23 mouse cellular contexts compared by ENCODE assay signal in the genomic region with DNA sequence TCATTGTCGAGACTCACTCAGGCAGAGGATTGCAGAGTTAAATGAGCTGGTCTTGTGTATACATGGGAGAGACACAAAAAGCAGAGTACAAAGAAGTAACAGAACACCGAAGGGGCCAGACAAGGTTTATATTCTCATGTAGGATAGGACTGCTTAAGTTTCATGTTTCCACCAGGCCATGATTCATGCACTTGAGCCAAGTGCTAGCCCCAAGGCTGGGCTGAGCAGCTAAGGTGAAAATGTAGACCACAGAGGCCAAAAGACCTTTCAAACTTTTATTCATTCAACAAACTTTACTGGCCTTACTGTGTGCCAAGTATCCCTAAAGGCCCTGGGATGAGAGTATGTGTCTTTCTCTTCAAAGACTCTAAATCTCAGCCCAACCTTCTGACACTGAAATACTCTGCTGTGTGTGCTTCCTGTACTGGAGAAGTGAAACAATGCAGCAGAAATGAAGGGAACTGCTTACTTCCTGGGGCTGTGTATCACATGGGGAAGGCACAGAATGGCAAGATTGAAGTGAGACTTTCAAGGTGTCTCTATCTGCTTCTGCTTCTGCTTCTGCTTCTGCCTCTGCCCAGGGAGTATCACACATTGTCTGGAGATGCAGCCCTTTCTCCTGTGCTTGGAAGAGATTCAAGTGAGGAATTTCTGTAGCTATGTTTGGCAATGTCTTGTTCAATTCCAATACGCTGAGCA.
A peak's percentile ranks its signal among the peaks of the same experiment; 100 is the strongest.
DNase-seq lines count a peak whose midpoint lies in the region; ATAC-seq and TF ChIP-seq lines count a peak whose summit lies in the region.
"Had no signal": no experiment of that assay in that cellular context is flagged by ENCODE, and none has a peak within 500 bp of the region (broad histone marks: within the 10 kb centered on the region; RNA-seq: fewer than 3 reads in every experiment).

No protein-coding gene starts in this region.

- TF ChIP-seq RAD21 in CH12.LX (IDR thresholded peaks at IDR 0.05; ENCODE audit: low read depth, low read length) = no peak

- no peaks in the 10 kb centered on the region for H3K9me3 ChIP-seq in CH12.LX (replicated peaks; ENCODE audit: low read length)
- H3K9me3 ChIP-seq: embryonic facial prominence, embryonic 12.5 days; forebrain, embryonic 12.5 days; hindbrain, embryonic 12.5 days; neural tube, embryonic 12.5 days had no signal

- DNase-seq in layer of hippocampus, adult 9-10 months (ENCODE audit: low spot score) = peak; percentile 25
- no peak for DNase-seq in layer of hippocampus, adult 11-12 months (ENCODE audit: low spot score)
- peak; percentile 9 for DNase-seq in CH12.LX (ENCODE audit: extremely low read depth)
- DNase-seq in cerebellum, postnatal 4 days (ENCODE audit: low spot score in 2 of 2) = no peak
- no peak for DNase-seq in urinary bladder, adult 18-20 months (ENCODE audit: low spot score in 2 of 2)
- DNase-seq: adrenal gland, postnatal 36 days; cerebellum, adult 11-12 months; cerebellum, postnatal 10 days; liver; midbrain, embryonic 14.5 days; right cerebral cortex, postnatal 14 days; spleen, adult 18-20 months had no signal

- H3K9ac ChIP-seq in CH12.LX (ENCODE audit: insufficient read depth, low read depth) = no peak overlapping the region
- H3K9ac ChIP-seq: embryonic facial prominence, embryonic 12.5 days; forebrain, embryonic 12.5 days; hindbrain, embryonic 12.5 days; neural tube, embryonic 12.5 days had no signal

- H3K27ac ChIP-seq in CH12.LX (ENCODE audit: insufficient read depth, low read depth) = no peak overlapping the region
- 0 out of 2 replicates have a peak overlapping the region, but pooled peaks have one; percentile 11 for H3K27ac ChIP-seq in bone marrow macrophage, adult 2 months (ENCODE audit: insufficient read depth, low read depth, low read length)
- H3K27ac ChIP-seq: embryonic facial prominence, embryonic 12.5 days; forebrain, embryonic 12.5 days; hindbrain, embryonic 12.5 days; left cerebral cortex, adult 2 months; neural tube, embryonic 12.5 days had no signal

- dilution Hi-C loops in CH12.LX (cut with MboI; ENCODE audit: extremely low pct_ligation_motif_present, extremely low pct_unique_long_range_greater_than_20kb, low sequenced_read_pairs) = no loop called here

- no peak overlapping the region for H3K4me2 ChIP-seq in CH12.LX (ENCODE audit: insufficient read depth, low read depth, poor library complexity, severe bottlenecking)
- H3K4me2 ChIP-seq: embryonic facial prominence, embryonic 12.5 days; forebrain, embryonic 12.5 days; heart, embryonic 11.5 days; hindbrain, embryonic 12.5 days; neural tube, embryonic 12.5 days had no signal

- H3K36me3 ChIP-seq in CH12.LX (replicated peaks in 1 of 2; ENCODE audit: control insufficient read depth in 1 of 2, insufficient read depth in 1 of 2, low read length in 1 of 2) = no peaks in the 10 kb centered on the region
- H3K36me3 ChIP-seq: embryonic facial prominence, embryonic 12.5 days; forebrain, embryonic 12.5 days; hindbrain, embryonic 12.5 days; neural tube, embryonic 12.5 days had no signal

- no peaks in the 10 kb centered on the region for H3K79me2 ChIP-seq in CH12.LX (replicated peaks; ENCODE audit: control insufficient read depth, extremely low read depth, insufficient read depth, poor library complexity, severe bottlenecking)

- TF ChIP-seq EP300 in CH12.LX (IDR thresholded peaks at IDR 0.05; ENCODE audit: low read length) = no peak

- H3K4me3 ChIP-seq in CH12.LX (replicated peaks in 1 of 3; ENCODE audit: low read depth in 2 of 3, low read length in 2 of 3, poor library complexity in 1 of 3) = no peak overlapping the region
- H3K4me3 ChIP-seq in bone marrow macrophage, adult 2 months (ENCODE audit: insufficient read depth, low read length) = no peak overlapping the region
- H3K4me3 ChIP-seq: embryonic facial prominence, embryonic 12.5 days; forebrain, embryonic 12.5 days; hindbrain, embryonic 12.5 days; left cerebral cortex, adult 2 months; neural tube, embryonic 12.5 days had no signal

- no peaks in the 10 kb centered on the region for H3K27me3 ChIP-seq in CH12.LX (replicated peaks)
- H3K27me3 ChIP-seq: embryonic facial prominence, embryonic 12.5 days; forebrain, embryonic 12.5 days; hindbrain, embryonic 12.5 days; neural tube, embryonic 12.5 days; Patski had no signal

- H3K4me1 ChIP-seq in CH12.LX (ENCODE audit: control insufficient read depth in 1 of 2, insufficient read depth in 2 of 2) = peaks cover 0 to 8% of the 10 kb centered on the region in 2 experiments; a peak in 2 of 4 replicates
- H3K4me1 ChIP-seq in bone marrow macrophage, adult 2 months (ENCODE audit: control insufficient read depth, insufficient read depth, low read length) = peaks cover 5% of the 10 kb centered on the region
- H3K4me1 ChIP-seq: embryonic facial prominence, embryonic 12.5 days; forebrain, embryonic 12.5 days; hindbrain, embryonic 12.5 days; neural tube, embryonic 12.5 days had no signal

- no peak for TF ChIP-seq POLR2A in CH12.LX (IDR thresholded peaks at IDR 0.05; ENCODE audit: low read depth, low read length)
- no peak for TF ChIP-seq POLR2A in bone marrow macrophage, adult 2 months (IDR thresholded peaks at IDR 0.05; ENCODE audit: borderline replicate concordance, low read depth, low read length)

- in situ Hi-C loops in CH12.LX (cut with MboI; ENCODE audit: low pct_ligation_motif_present, low pct_unique_long_range_greater_than_20kb, low sequenced_read_pairs) = no loop called here

- TF ChIP-seq CTCF in CH12.LX (conservative IDR thresholded peaks at IDR 0.05 in 1 of 2, IDR thresholded peaks at IDR 0.05 in 1 of 2; ENCODE audit: low read depth in 2 of 2, low read length in 2 of 2) = no peak
- no peak for TF ChIP-seq CTCF in bone marrow macrophage, adult 2 months (IDR thresholded peaks at IDR 0.05; ENCODE audit: low read depth, low read length)

- ATAC-seq in megakaryocyte progenitor cell, adult 5-6 weeks (replicated peaks; ENCODE audit: poor library complexity) = peak; percentile 68
- ATAC-seq: intestine, postnatal 0 days; lung, postnatal 0 days; Patski had no signal

TF ChIP-seq in CH12.LX, 34 proteins besides CTCF, POLR2A, EP300 and RAD21:
- no peak for TF ChIP-seq NELFE (IDR thresholded peaks at IDR 0.05; ENCODE audit: low read depth, low read length)
- TF ChIP-seq ELF1 (IDR thresholded peaks at IDR 0.05; ENCODE audit: low read depth, low read length) = no peak
- TF ChIP-seq USF1 (IDR thresholded peaks at IDR 0.05; ENCODE audit: low read depth, low read length) = no peak
- no peak for TF ChIP-seq MXI1 (IDR thresholded peaks at IDR 0.05; ENCODE audit: low read depth, low read length)
- TF ChIP-seq ZKSCAN1 (IDR thresholded peaks at IDR 0.05; ENCODE audit: borderline replicate concordance, low read depth, low read length) = no peak
- TF ChIP-seq SIN3A (IDR thresholded peaks at IDR 0.05; ENCODE audit: low read length) = no peak
- no peak for TF ChIP-seq NRF1 (IDR thresholded peaks at IDR 0.05; ENCODE audit: low read depth, low read length)
- TF ChIP-seq KAT2A (IDR thresholded peaks at IDR 0.05; ENCODE audit: insufficient replicate concordance, low read length) = no peak
- TF ChIP-seq PAX5 (IDR thresholded peaks at IDR 0.05; ENCODE audit: low read length) = no peak
- no peak for TF ChIP-seq MAX (IDR thresholded peaks at IDR 0.05; ENCODE audit: low read length)
- TF ChIP-seq JUN (IDR thresholded peaks at IDR 0.05; ENCODE audit: insufficient read depth, low read depth, low read length) = no peak
- TF ChIP-seq MAFK (IDR thresholded peaks at IDR 0.05; ENCODE audit: insufficient replicate concordance, low read length) = no peak
- no peak for TF ChIP-seq GABPA (IDR thresholded peaks at IDR 0.05; ENCODE audit: insufficient replicate concordance, low read depth, low read length)
- TF ChIP-seq IRF4 (IDR thresholded peaks at IDR 0.05; ENCODE audit: low read depth, low read length) = no peak
- TF ChIP-seq POLR2AphosphoS2 (IDR thresholded peaks at IDR 0.05; ENCODE audit: low read depth, low read length) = no peak
- TF ChIP-seq MYC (IDR thresholded peaks at IDR 0.05; ENCODE audit: low read depth, low read length) = no peak
- TF ChIP-seq CHD2 (IDR thresholded peaks at IDR 0.05; ENCODE audit: low read length) = no peak
- TF ChIP-seq ZNF384 (IDR thresholded peaks at IDR 0.05; ENCODE audit: low read depth, low read length) = no peak
- no peak for TF ChIP-seq UBTF (IDR thresholded peaks at IDR 0.05; ENCODE audit: low read depth, low read length)
- no peak for TF ChIP-seq BHLHE40 (IDR thresholded peaks at IDR 0.05; ENCODE audit: low read depth, low read length)

Comparison
In these comparisons a context has a peak if more than half of its experiments do, and no peak if none do; other contexts are left out.
1. DNase-seq: peak in layer of hippocampus, adult 9-10 months (single experiment) and CH12.LX (single experiment); none in layer of hippocampus, adult 11-12 months (single experiment), cerebellum, postnatal 4 days (0 of 2) and urinary bladder, adult 18-20 months (0 of 2).